Mouse (Mus musculus): Measurements from ENCODE around the gene Nr6a1. TPM values are rescaled to one million over a fixed set of nuclear protein-coding genes. Genes with fewer than 3 reads are reported as not detected.

The Nr6a1 gene
- polyA plus RNA-seq, 1 experiment from 2014 or later = 3.1 TPM

DNA sequence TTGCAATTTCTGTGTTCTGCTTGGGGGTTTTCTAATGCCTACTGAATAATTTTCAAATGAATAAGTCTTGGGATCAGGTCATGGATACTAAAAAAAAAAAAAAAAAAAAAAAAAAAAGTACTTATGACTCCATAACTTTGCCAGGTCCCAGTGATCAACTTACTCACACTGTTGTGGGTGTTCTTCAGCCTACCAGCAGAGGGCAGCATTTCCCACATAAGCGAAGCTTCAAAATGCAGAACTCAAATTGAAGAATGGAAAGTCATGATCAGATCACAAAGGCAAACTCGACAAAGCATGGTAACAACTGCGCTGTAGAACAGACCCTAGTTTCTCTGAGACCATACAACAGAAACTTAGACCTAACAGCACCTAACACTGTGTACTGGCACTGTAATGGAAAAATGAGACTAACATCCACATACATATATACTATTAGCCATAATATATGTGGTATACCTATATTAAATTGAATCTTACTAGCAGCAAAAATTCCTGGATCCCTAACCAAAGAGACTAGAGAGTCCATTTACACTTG, 130.3 kb downstream of the Nr6a1 start:
- Histone ChIP-seq H3K4me3 (ENCODE audit: low read depth, low read length) (no peak overlapping the region), H3K4me2 (ENCODE audit: low read depth, low read length, severe bottlenecking) (no peak overlapping the region), H3K9ac (ENCODE audit: low read length) (no peak overlapping the region), H3K27me3 (ENCODE audit: control insufficient read depth, insufficient read depth, low read length) (no peaks in the 10 kb centered on the region), H3K4me1 (replicated peaks; ENCODE audit: control insufficient read depth, insufficient read depth, low read length) (no peaks in the 10 kb centered on the region), H3K27ac (ENCODE audit: low read depth, low read length) (no peak overlapping the region), H3K9me3 (ENCODE audit: control insufficient read depth, low read length) (no peaks in the 10 kb centered on the region), H3K36me3 (ENCODE audit: control insufficient read depth, insufficient read depth, low read length) (no peaks in the 10 kb centered on the region)
- 14% methylated on average over 3 of the region's 3 CpGs for WGBS
- DNase-seq (ENCODE audit: low spot score) (peak; percentile 73), ATAC-seq (replicated peaks; ENCODE audit: low FRiP score) (peak; percentile 58)

DNA sequence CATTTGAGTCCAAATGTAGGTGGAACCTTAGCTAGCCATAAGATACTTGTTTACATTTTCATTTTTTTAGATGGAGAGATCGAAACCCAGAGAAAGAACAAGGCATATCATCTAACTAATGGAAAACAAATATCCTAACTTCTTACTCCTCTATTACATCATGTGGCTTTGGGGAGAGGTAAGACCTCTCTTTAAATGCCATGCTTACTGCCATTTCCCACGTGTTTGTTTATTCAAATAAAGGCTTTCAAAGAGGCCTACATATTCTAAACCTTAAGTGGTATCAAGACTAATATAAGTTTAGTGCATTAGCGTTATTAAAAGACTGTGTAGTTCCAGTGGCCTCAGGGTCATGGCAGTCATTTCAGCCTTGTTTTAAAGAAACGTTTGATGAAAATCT, 140.2 kb downstream of the Nr6a1 start:
- DNase-seq (ENCODE audit: low spot score) (no peak), ATAC-seq (replicated peaks; ENCODE audit: low FRiP score) (no peak)
- H3K4me3 ChIP-seq (ENCODE audit: low read depth, low read length) = no peak overlapping the region
- H3K27ac ChIP-seq (ENCODE audit: low read depth, low read length) = no peak overlapping the region
- H3K36me3 ChIP-seq (ENCODE audit: control insufficient read depth, insufficient read depth, low read length) = no peaks in the 10 kb centered on the region
- WGBS = 57% methylated on average over 4 of the region's 4 CpGs
- H3K9me3 ChIP-seq (ENCODE audit: control insufficient read depth, low read length) = no peaks in the 10 kb centered on the region
- H3K4me2 ChIP-seq (ENCODE audit: low read depth, low read length, severe bottlenecking) = no peak overlapping the region
- peaks cover 6% of the 10 kb centered on the region; the same call in 1 of the 2 replicates for H3K4me1 ChIP-seq (replicated peaks; ENCODE audit: control insufficient read depth, insufficient read depth, low read length)
- H3K9ac ChIP-seq (ENCODE audit: low read length) = no peak overlapping the region
- H3K27me3 ChIP-seq (ENCODE audit: control insufficient read depth, insufficient read depth, low read length) = no peaks in the 10 kb centered on the region

DNA sequence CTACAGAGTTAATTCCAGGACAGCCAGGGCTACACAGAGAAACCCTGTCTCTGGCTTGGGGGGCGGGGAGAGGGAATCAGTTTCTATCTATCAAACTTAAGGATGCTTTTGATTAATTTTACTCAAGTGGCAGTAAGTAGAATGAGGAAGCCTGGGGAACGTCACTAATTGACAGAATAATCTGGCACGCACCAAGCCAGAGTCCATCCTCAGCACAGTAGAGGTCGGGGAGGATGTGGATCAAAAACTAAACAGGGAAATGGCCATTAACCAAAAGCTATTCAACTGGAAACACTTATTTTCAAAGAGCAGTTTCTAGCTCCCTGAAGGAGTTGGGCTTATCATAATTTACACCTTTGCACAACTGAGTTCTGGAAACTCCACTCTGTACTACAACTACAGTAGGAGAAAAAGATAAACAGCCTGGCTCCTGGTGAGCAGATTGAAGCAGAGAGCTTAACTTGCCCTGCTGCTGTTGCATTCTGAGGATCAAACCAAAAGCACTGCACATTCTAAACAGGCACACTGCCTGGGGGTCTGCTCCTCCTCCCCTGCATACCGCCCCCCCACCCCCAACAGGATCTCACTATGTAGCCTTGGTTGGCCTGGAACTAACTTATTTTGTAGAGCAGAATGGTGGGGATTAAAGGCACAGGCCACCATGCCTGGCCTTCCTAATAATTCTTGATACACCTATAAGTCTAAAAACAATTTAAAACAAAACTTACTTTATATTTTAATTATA, 141.1 kb downstream of the Nr6a1 start:
- H3K9ac ChIP-seq (ENCODE audit: low read length) = no peak overlapping the region
- H3K4me2 ChIP-seq (ENCODE audit: low read depth, low read length, severe bottlenecking) = no peak overlapping the region
- H3K4me3 ChIP-seq (ENCODE audit: low read depth, low read length) = no peak overlapping the region
- DNase-seq (ENCODE audit: low spot score) (peak; percentile 54), ATAC-seq (replicated peaks; ENCODE audit: low FRiP score) (0 out of 2 replicates have a peak, but pooled peaks have one; percentile 30)
- H3K9me3 ChIP-seq (ENCODE audit: control insufficient read depth, low read length) = no peaks in the 10 kb centered on the region
- H3K27me3 ChIP-seq (ENCODE audit: control insufficient read depth, insufficient read depth, low read length) = no peaks in the 10 kb centered on the region
- H3K27ac ChIP-seq (ENCODE audit: low read depth, low read length) = 0 out of 2 replicates have a peak overlapping the region, but pooled peaks have one; percentile 7
- peaks cover 10% of the 10 kb centered on the region for H3K4me1 ChIP-seq (replicated peaks; ENCODE audit: control insufficient read depth, insufficient read depth, low read length)
- WGBS = 17% methylated on average over 5 of the region's 5 CpGs
- no peaks in the 10 kb centered on the region for H3K36me3 ChIP-seq (ENCODE audit: control insufficient read depth, insufficient read depth, low read length)

DNA sequence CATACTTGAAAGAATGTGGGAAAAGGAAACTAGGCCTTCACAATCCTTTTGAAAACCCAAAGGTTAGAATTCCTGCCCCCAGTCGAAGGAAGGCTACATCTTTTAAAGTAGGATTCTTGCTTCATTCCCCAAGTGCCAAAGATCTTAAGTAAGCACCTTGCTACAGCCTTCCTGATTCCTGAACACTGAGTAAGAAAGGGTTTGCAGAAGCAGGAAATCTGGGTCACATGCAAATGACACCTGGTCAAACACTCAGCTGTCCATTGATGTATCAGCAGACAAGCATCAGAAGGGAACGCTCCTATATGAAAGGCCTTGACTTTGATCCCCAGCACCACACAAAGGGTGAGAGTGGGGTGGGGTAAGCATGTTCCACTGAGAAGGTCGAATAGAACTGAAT, 142.4 kb downstream of the Nr6a1 start:
- ATAC-seq (replicated peaks; ENCODE audit: low FRiP score) = no peak
- 42% methylated on average over 3 of the region's 3 CpGs for whole genome bisulfite sequencing
- Histone ChIP-seq H3K4me1 (replicated peaks; ENCODE audit: control insufficient read depth, insufficient read depth, low read length) (peaks cover 10% of the 10 kb centered on the region), H3K9ac (ENCODE audit: low read length) (no peak overlapping the region), H3K4me3 (ENCODE audit: low read depth, low read length) (no peak overlapping the region), H3K27me3 (ENCODE audit: control insufficient read depth, insufficient read depth, low read length) (no peaks in the 10 kb centered on the region), H3K9me3 (ENCODE audit: control insufficient read depth, low read length) (no peaks in the 10 kb centered on the region), H3K4me2 (ENCODE audit: low read depth, low read length, severe bottlenecking) (no peak overlapping the region), H3K36me3 (ENCODE audit: control insufficient read depth, insufficient read depth, low read length) (no peaks in the 10 kb centered on the region), H3K27ac (ENCODE audit: low read depth, low read length) (no peak overlapping the region)
- DNase-seq (ENCODE audit: low spot score) = no peak

DNA sequence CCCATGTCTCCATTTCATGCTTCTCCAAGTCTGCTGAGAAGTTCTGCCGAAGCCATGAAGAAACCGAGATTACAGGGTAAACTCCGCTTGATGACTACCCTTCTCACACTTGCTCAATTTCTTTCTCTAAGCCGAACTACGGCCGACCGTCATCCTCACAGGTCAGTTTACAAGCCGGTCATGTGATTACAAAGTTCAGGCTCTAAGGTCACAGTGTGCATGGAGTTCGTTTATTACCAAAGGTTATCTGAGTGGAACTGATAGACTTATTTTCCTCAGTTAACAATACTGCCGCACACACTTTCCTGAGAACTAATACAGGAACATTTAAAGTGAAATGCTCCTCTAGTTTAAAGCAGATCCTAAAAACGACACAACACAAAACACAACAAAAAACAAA, 143.1 kb downstream of the Nr6a1 start:
- H3K4me2 ChIP-seq (ENCODE audit: low read depth, low read length, severe bottlenecking) = peak overlapping the region; percentile 21; the same call in 1 of the 2 replicates
- H3K4me3 ChIP-seq (ENCODE audit: low read depth, low read length) = no peak overlapping the region
- H3K9me3 ChIP-seq (ENCODE audit: control insufficient read depth, low read length) = no peaks in the 10 kb centered on the region
- H3K9ac ChIP-seq (ENCODE audit: low read length) = no peak overlapping the region
- WGBS = 4% methylated on average over 11 of the region's 11 CpGs
- DNase-seq (ENCODE audit: low spot score) = no peak
- no peak for ATAC-seq (replicated peaks; ENCODE audit: low FRiP score)
- H3K4me1 ChIP-seq (replicated peaks; ENCODE audit: control insufficient read depth, insufficient read depth, low read length) = peaks cover 10% of the 10 kb centered on the region
- no peaks in the 10 kb centered on the region for H3K36me3 ChIP-seq (ENCODE audit: control insufficient read depth, insufficient read depth, low read length)
- H3K27me3 ChIP-seq (ENCODE audit: control insufficient read depth, insufficient read depth, low read length) = no peaks in the 10 kb centered on the region
- no peak overlapping the region for H3K27ac ChIP-seq (ENCODE audit: low read depth, low read length)

DNA sequence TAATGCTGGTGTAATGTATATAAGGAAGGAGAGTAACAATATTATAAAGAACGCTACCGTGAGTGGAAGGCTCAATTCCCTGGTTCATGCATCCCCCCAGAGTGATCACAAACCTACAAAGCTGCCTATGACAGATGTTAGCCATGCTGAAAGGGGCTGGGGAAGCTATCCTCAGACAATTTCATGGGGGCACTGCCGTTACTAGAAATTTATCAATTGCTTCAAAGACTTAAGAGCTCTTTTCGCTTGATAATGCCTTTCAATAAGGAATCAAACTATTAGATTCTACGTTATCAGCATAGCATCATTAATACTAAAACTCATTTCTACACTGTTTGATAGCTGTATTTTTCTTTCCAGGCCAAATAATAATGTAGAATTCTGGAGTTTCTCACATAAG, 144.1 kb downstream of the Nr6a1 start:
- no peak for DNase-seq (ENCODE audit: low spot score)
- Histone ChIP-seq H3K27ac (ENCODE audit: low read depth, low read length) (no peak overlapping the region), H3K4me2 (ENCODE audit: low read depth, low read length, severe bottlenecking) (no peak overlapping the region), H3K4me1 (replicated peaks; ENCODE audit: control insufficient read depth, insufficient read depth, low read length) (peaks cover 10% of the 10 kb centered on the region), H3K9ac (ENCODE audit: low read length) (no peak overlapping the region), H3K9me3 (ENCODE audit: control insufficient read depth, low read length) (no peaks in the 10 kb centered on the region), H3K36me3 (ENCODE audit: control insufficient read depth, insufficient read depth, low read length) (no peaks in the 10 kb centered on the region), H3K4me3 (ENCODE audit: low read depth, low read length) (no peak overlapping the region), H3K27me3 (ENCODE audit: control insufficient read depth, insufficient read depth, low read length) (no peaks in the 10 kb centered on the region)
- ATAC-seq (replicated peaks; ENCODE audit: low FRiP score) = no peak
- WGBS = 30% methylated on average over 5 of the region's 5 CpGs

DNA sequence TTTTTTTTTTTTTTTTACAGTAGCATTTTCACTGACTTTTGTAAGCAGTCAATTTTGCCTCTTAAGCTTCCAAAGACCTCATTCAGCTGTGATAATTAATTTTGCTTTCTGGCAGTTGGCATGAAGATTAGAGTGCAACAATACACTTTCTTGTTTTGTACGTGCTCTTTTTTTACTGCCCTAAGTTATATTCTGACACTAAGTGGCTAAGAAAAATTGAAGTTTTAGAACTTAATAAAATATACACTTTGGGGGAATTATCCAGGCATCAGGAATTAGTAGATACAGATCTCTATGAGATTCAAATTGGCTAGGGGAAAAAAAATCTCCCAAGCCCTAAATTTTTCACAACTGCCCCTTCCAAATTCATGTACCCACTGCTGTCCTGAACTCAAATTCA, 144.8 kb downstream of the Nr6a1 start:
- peak overlapping the region; percentile 37; the same call in 1 of the 2 replicates for H3K4me2 ChIP-seq (ENCODE audit: low read depth, low read length, severe bottlenecking)
- no peak overlapping the region for H3K4me3 ChIP-seq (ENCODE audit: low read depth, low read length)
- H3K9ac ChIP-seq (ENCODE audit: low read length) = no peak overlapping the region
- 0% methylated on average over 1 of the region's 1 CpGs for WGBS
- DNase-seq (ENCODE audit: low spot score) (no peak), ATAC-seq (replicated peaks; ENCODE audit: low FRiP score) (no peak)
- no peaks in the 10 kb centered on the region for H3K9me3 ChIP-seq (ENCODE audit: control insufficient read depth, low read length)
- no peaks in the 10 kb centered on the region for H3K36me3 ChIP-seq (ENCODE audit: control insufficient read depth, insufficient read depth, low read length)
- H3K27ac ChIP-seq (ENCODE audit: low read depth, low read length) = no peak overlapping the region
- no peaks in the 10 kb centered on the region for H3K27me3 ChIP-seq (ENCODE audit: control insufficient read depth, insufficient read depth, low read length)
- peaks cover 10% of the 10 kb centered on the region for H3K4me1 ChIP-seq (replicated peaks; ENCODE audit: control insufficient read depth, insufficient read depth, low read length)

DNA sequence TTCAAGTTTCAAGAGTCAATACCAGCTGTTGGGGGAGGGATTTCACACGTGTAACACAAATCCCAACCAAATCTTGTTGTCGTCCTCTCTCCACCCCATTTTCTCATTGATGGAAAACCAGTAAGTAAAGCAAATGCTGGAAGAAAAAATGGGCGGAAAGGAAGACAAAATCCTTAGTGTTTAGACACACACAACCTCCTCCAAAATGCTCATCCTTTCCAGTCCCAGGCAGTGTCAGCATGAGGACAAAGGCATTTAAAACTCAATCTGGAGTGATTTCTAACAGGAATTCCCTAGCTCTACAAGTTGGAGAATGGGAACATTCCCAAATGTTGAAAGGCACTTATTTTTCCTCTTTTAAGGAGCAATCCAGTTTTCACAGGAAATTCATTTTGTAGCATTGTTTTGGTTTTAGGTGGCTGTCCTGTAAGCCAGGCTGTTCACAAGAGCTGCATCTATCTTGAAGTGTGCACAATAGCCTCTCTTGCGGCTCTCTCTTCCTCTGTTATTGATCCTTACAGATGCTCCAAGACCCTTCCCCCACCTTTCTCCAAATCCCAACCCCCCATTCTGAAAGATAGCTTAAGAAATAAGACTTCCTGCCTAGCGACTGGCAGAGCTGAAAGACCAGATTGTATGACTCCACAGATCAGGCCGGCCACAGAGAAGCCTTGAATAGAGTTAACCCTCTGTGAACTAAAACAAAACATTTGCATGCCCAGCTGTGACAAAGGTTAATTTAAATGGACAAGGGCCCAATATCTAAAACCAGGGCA, 145.4 kb downstream of the Nr6a1 start:
- 2% methylated on average over 6 of the region's 6 CpGs for WGBS
- no peak overlapping the region; the same call in 1 of the 2 replicates for H3K9ac ChIP-seq (ENCODE audit: low read length)
- peak; percentile 69 for ATAC-seq (replicated peaks; ENCODE audit: low FRiP score)
- no peak for DNase-seq (ENCODE audit: low spot score)
- peak overlapping the region; percentile 70; the same call in 1 of the 2 replicates for H3K27ac ChIP-seq (ENCODE audit: low read depth, low read length)
- no peaks in the 10 kb centered on the region for H3K27me3 ChIP-seq (ENCODE audit: control insufficient read depth, insufficient read depth, low read length)
- H3K4me1 ChIP-seq (replicated peaks; ENCODE audit: control insufficient read depth, insufficient read depth, low read length) = peaks cover 10% of the 10 kb centered on the region
- no peaks in the 10 kb centered on the region for H3K9me3 ChIP-seq (ENCODE audit: control insufficient read depth, low read length)
- H3K4me2 ChIP-seq (ENCODE audit: low read depth, low read length, severe bottlenecking) = peak overlapping the region; percentile 37; the same call in 1 of the 2 replicates
- no peaks in the 10 kb centered on the region for H3K36me3 ChIP-seq (ENCODE audit: control insufficient read depth, insufficient read depth, low read length)
- H3K4me3 ChIP-seq (ENCODE audit: low read depth, low read length) = no peak overlapping the region

Measured in forebrain, embryonic 11.5 days (tissue).